Mouse (Mus musculus) olfactory bulb, adult 2 months (tissue): ENCODE results near the gene Lrrfip2.

ENCODE experiments used
- CTCF ChIP-seq: fragments of 200-500 bp; IDR thresholded peaks from 2 replicates; pipeline ENCODE4 v1.5.1; 2012; ENCODE audit warnings: low read depth, mild to moderate bottlenecking, low read length, moderate library complexity; ENCODE audit not compliant: insufficient read depth
- POLR2A ChIP-seq: fragments of 200-500 bp; IDR thresholded peaks from 2 replicates; pipeline ENCODE4 v1.6.1; 2012; ENCODE audit warnings: mild to moderate bottlenecking, low read depth, low read length, moderate library complexity; ENCODE audit not compliant: insufficient read depth

DNA sequence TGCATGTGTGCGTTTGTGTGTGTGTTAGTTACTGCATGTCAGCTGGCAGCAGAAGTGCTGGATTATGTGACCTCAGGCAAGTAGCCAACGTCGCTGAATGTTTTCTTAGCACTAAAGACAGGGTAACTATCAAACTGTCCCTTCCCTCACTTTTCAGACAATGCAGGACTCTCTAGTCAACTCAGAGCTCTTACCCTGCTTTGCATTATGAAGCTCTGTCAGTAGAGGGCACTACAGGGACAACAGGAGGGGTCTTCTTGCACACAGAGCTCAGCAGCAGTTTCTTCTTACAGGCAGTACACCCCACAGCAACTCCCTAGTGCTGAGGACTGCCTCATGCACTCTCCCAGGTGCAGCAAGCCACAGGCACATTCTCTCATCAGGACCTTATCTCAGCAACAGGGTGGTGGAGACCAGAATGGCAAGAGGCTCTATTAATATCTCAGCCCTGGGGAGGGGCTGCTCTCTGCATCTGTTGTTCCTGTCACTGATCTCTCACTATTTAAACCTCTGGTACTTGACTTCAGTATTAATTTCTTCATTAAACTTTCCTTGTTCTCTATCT, 130.4 kb downstream of the Lrrfip2 start:
- TF ChIP-seq POLR2A: no peak
- TF ChIP-seq CTCF: no peak
